Mouse (Mus musculus) hindbrain, embryonic 10.5 days (tissue): ENCODE data around the gene Pate2. TPM values are rescaled to one million over a fixed set of nuclear protein-coding genes. Genes with fewer than 3 reads are reported as not detected.

Experiments used
- DNase-seq: peaks from one replicate; pipeline ENCODE4 v3.0.0-alpha.2; 2017; ENCODE audit warnings: low spot score
- H3K27ac ChIP-seq: fragments of 300-500 bp; sonication (generic); 2 replicates; pipeline ENCODE4 v1.5.1; 2016; ENCODE audit warnings: mild to moderate bottlenecking, moderate library complexity
- H3K27me3 ChIP-seq: fragments of 300-500 bp; sonication (generic); 2 replicates; pipeline ENCODE4 v1.6.1; 2016; ENCODE audit warnings: mild to moderate bottlenecking; ENCODE audit not compliant: poor library complexity, insufficient read depth, severe bottlenecking
- H3K36me3 ChIP-seq: fragments of 300-500 bp; sonication (generic); 2 replicates; pipeline ENCODE4 v1.6.1; 2016; ENCODE audit warnings: mild to moderate bottlenecking, moderate library complexity
- H3K4me1 ChIP-seq: fragments of 300-500 bp; sonication (generic); replicated peaks from 2 replicates; pipeline ENCODE4 v1.6.1; 2016; ENCODE audit warnings: mild to moderate bottlenecking
- H3K4me3 ChIP-seq: fragments of 300-500 bp; sonication (generic); 2 replicates; pipeline ENCODE4 v1.5.1; 2016; ENCODE audit warnings: mild to moderate bottlenecking, moderate library complexity
- H3K9me3 ChIP-seq: fragments of 300-500 bp; sonication (generic); 2 replicates; pipeline ENCODE4 v1.6.1; 2016; ENCODE audit warnings: mild to moderate bottlenecking, moderate library complexity
- WGBS: fragments of 180-500 bp; shearing (Covaris S2); methylation state at CpG from one replicate; pipeline ENCODE4 v1.1.7; 2016; 5-methylcytosine and 5-hydroxymethylcytosine counted together
- polyA plus RNA-seq: library from polyadenylated mRNA; unstranded; fragments of >200 nt; fragmentation: Nextera tagmentation; extraction: Ambion mirVana; gene quantifications from 2 replicates; pipeline ENCODE4 v1.2.1, GENCODE M21; 2016

Gene Pate2
- polyA plus RNA-seq, result 1.5 and 1.7 TPM in 2 replicates

- Histone ChIP-seq H3K9me3 (no peaks in the 10 kb centered on the region), H3K27me3 (peaks cover 19% of the 10 kb centered on the region), H3K4me1 (peaks cover 29% of the 10 kb centered on the region), H3K4me3 (peak within 1 kb of the TSS; percentile 81), H3K27ac (peak within 1 kb of the TSS; percentile 96), H3K36me3 (peaks cover 36% of the 10 kb centered on the region)
- peak; percentile 93 for DNase-seq
- under 1% methylated on average over 86 of the region's 86 CpGs for WGBS
Measured at GRCm38 (mm10) chr9:35569571-35570534, at the start of gene Pate2, which contains the start of gene Hyls1. Pate2 (plus strand) TSS chr9:35570284. Hyls1 (minus strand) TSS chr9:35570398.

- Histone ChIP-seq H3K9me3 (no peaks in the 10 kb centered on the region), H3K27ac (no peak overlapping the region), H3K4me1 (peaks cover 18% of the 10 kb centered on the region), H3K4me3 (no peak overlapping the region), H3K36me3 (no peaks in the 10 kb centered on the region), H3K27me3 (peaks cover 17% of the 10 kb centered on the region; the same call in 1 of the 2 replicates)
- WGBS, result 80% methylated on average over 6 of the region's 6 CpGs
- DNase-seq, result no peak
Measured at GRCm38 (mm10) chr9:35520631-35521348, 49.3 kb upstream of the Pate2 start.

DNA sequence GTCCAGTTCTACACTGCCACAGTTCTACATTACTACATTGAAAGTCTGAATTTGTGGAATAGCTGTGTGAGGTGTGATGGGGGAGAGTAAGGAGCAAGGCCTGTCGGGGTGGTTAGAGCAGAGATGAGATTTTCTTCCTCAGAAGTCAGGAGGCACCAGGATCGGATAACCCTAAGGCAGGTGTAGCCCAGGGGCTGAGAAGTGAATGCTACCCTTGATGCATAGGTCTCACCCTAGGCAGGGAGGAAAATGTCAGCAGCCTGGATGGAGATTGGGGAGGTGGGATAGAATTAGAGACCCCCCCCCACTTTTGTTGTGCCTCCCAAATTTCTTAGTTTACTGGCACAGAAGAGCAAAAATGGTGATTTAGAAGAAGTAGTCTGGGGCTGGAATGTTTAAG is 47.8 kb upstream of the Pate2 start:
- Histone ChIP-seq H3K27ac (no peak overlapping the region), H3K4me3 (no peak overlapping the region), H3K9me3 (no peaks in the 10 kb centered on the region), H3K36me3 (no peaks in the 10 kb centered on the region), H3K27me3 (peaks cover 17% of the 10 kb centered on the region; the same call in 1 of the 2 replicates), H3K4me1 (peaks cover 18% of the 10 kb centered on the region)
- no peak for DNase-seq
- WGBS, result 76% methylated on average over 2 of the region's 2 CpGs

GRCm38 (mm10) chr9:35522821-35523515 is 47.1 kb upstream of the Pate2 start:
- H3K27ac ChIP-seq, result no peak overlapping the region

DNA sequence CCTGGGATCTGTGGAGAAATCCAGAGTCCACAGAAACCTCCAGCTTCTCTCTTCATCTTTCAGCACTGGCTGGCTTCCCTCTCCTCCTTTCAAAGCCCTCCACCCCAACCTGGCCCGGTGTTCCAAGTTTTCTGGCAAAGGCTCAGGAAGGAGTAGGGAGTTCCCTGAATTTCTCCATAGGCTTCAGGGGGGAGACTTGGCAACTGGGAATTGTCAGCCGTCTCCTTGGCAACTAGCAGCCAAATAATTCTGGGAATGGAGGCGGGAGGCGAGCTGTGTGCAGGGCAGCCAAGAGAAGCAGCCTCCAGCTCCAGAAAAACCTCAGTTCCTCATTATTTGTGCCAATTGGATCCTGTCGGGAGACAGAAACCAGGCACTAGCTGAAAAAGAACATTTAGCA is 46.5 kb upstream of the Pate2 start:
- peaks cover 18% of the 10 kb centered on the region for H3K4me1 ChIP-seq
- H3K9me3 ChIP-seq, result no peaks in the 10 kb centered on the region
- H3K4me3 ChIP-seq, result no peak overlapping the region
- H3K27ac ChIP-seq, result no peak overlapping the region
- peak; percentile 21 for DNase-seq
- WGBS, result 17% methylated on average over 5 of the region's 5 CpGs
- H3K27me3 ChIP-seq, result peaks cover 19% of the 10 kb centered on the region
- H3K36me3 ChIP-seq, result no peaks in the 10 kb centered on the region

More at GRCm38 (mm10) chr9:35522821-35523515, 47.1 kb upstream of the Pate2 start:
- H3K36me3 ChIP-seq, result no peaks in the 10 kb centered on the region
- H3K4me3 ChIP-seq, result no peak overlapping the region
- peaks cover 17% of the 10 kb centered on the region; the same call in 1 of the 2 replicates for H3K27me3 ChIP-seq
- no peak for DNase-seq
- H3K9me3 ChIP-seq, result no peaks in the 10 kb centered on the region
- peaks cover 18% of the 10 kb centered on the region for H3K4me1 ChIP-seq
- 69% methylated on average over 1 of the region's 1 CpGs for WGBS

- H3K4me1 ChIP-seq, result peaks cover 18% of the 10 kb centered on the region
- DNase-seq, result peak; percentile 61
- H3K36me3 ChIP-seq, result no peaks in the 10 kb centered on the region
- peak overlapping the region; percentile 54; the same call in 1 of the 2 replicates for H3K27ac ChIP-seq
- H3K9me3 ChIP-seq, result no peaks in the 10 kb centered on the region
- H3K27me3 ChIP-seq, result peaks cover 19% of the 10 kb centered on the region
- H3K4me3 ChIP-seq, result peak overlapping the region; percentile 5; the same call in 1 of the 2 replicates
- WGBS, result 26% methylated on average over 7 of the region's 7 CpGs
Measured at GRCm38 (mm10) chr9:35523941-35524411, 46.1 kb upstream of the Pate2 start.

DNA sequence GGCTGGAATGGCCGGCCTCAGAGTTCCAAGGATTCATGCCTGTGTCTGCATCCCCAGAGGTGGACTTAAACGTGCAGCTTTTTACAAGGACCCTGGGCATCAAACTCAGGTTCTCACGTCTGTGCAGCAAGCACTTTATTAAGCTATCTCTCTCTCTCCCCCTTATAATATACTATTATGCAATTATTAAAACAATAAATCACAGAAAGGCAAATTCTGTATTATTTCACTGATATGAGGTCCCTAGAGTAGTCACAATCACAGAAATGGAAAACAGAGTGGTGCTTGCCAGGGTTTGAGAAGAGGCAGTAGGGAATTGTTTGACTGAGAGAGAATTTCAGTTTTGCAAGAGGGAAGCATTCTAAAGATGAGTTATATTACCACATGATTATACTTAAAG is 40.9 kb upstream of the Pate2 start:
- no peak overlapping the region for H3K4me3 ChIP-seq
- 62% methylated on average over 3 of the region's 3 CpGs for WGBS
- DNase-seq, result no peak
- H3K27me3 ChIP-seq, result peaks cover 12% of the 10 kb centered on the region
- peaks cover 7% of the 10 kb centered on the region for H3K4me1 ChIP-seq
- H3K27ac ChIP-seq, result no peak overlapping the region
- H3K36me3 ChIP-seq, result no peaks in the 10 kb centered on the region
- no peaks in the 10 kb centered on the region for H3K9me3 ChIP-seq

- Histone ChIP-seq H3K36me3 (no peaks in the 10 kb centered on the region), H3K9me3 (no peaks in the 10 kb centered on the region), H3K4me1 (peaks cover 6% of the 10 kb centered on the region), H3K27ac (no peak overlapping the region), H3K4me3 (no peak overlapping the region), H3K27me3 (peaks cover 12% of the 10 kb centered on the region)
- DNase-seq, result peak; percentile 59
- WGBS, result 19% methylated on average over 1 of the region's 1 CpGs
Measured at GRCm38 (mm10) chr9:35529796-35530195, 40.3 kb upstream of the Pate2 start.

GRCm38 (mm10) chr9:35533266-35533665 is 36.8 kb upstream of the Pate2 start:
- H3K9me3 ChIP-seq, result no peaks in the 10 kb centered on the region
- H3K36me3 ChIP-seq, result no peaks in the 10 kb centered on the region
- no peak overlapping the region for H3K27ac ChIP-seq
- WGBS, result 81% methylated on average over 9 of the region's 9 CpGs
- H3K4me3 ChIP-seq, result no peak overlapping the region
- DNase-seq, result no peak
- peaks cover 7% of the 10 kb centered on the region; the same call in 1 of the 2 replicates for H3K27me3 ChIP-seq
- peaks cover 12% of the 10 kb centered on the region for H3K4me1 ChIP-seq

DNA sequence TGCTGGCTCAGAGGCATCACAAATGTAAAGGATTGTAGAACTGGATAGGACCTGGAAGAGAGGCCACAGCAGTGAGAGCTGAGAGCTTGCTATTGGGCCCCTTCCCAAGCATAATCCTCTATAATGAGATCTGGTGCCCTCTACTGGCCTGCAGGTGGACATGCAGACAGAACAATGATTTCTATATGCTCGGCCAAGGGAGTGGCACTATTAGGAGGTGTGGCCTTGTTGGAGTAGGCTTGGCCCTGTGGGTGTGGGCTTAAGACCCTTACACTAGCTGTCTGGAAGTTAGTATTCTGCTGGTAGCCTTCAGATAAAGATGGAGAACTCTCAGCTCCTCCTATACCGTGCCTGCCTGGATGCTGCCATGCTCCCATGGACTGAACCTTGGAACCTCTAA is 35.0 kb upstream of the Pate2 start:
- DNase-seq, result peak; percentile 68
- no peak overlapping the region for H3K4me3 ChIP-seq
- H3K27ac ChIP-seq, result no peak overlapping the region
- H3K4me1 ChIP-seq, result peaks cover 19% of the 10 kb centered on the region
- WGBS, result 12% methylated on average over 2 of the region's 2 CpGs
- no peaks in the 10 kb centered on the region for H3K36me3 ChIP-seq
- no peaks in the 10 kb centered on the region for H3K9me3 ChIP-seq
- 0 out of 2 replicates have a peak, but pooled peaks cover 7% of the 10 kb centered on the region for H3K27me3 ChIP-seq

GRCm38 (mm10) chr9:35535876-35536275 is 34.2 kb upstream of the Pate2 start:
- Histone ChIP-seq H3K27ac (no peak overlapping the region), H3K4me1 (peaks cover 19% of the 10 kb centered on the region), H3K36me3 (no peaks in the 10 kb centered on the region), H3K4me3 (no peak overlapping the region), H3K27me3 (0 out of 2 replicates have a peak, but pooled peaks cover 7% of the 10 kb centered on the region), H3K9me3 (no peaks in the 10 kb centered on the region)
- no peak for DNase-seq
- 81% methylated on average over 4 of the region's 4 CpGs for WGBS
